Mouse (Mus musculus): ENCODE results near the gene Hoxb3.

Gene Hoxb3

GRCm38 (mm10) chr11:96338957-96339855 is 16.1 kb downstream of the Hoxb3 start:
- no peak for DNase-seq (ENCODE audit: low spot score in 2 of 2)

- DNase-seq (ENCODE audit: low spot score in 2 of 2) = no peak
Measured at GRCm38 (mm10) chr11:96340698-96341365, 17.7 kb downstream of the Hoxb3 start.

GRCm38 (mm10) chr11:96341701-96342575 is 18.8 kb downstream of the Hoxb3 start:
- no peak for DNase-seq (ENCODE audit: low spot score in 2 of 2)

- no peak for DNase-seq (ENCODE audit: low spot score in 2 of 2)
Measured at GRCm38 (mm10) chr11:96342576-96342930, 19.4 kb downstream of the Hoxb3 start.

GRCm38 (mm10) chr11:96343206-96343745 is 20.1 kb downstream of the Hoxb3 start:
- DNase-seq (ENCODE audit: low spot score in 2 of 2) = no peak

GRCm38 (mm10) chr11:96344061-96344877 is 21.1 kb downstream of the Hoxb3 start:
- DNase-seq (ENCODE audit: low spot score in 2 of 2) = no peak

GRCm38 (mm10) chr11:96344878-96345159 is 21.7 kb downstream of the Hoxb3 start:
- DNase-seq (ENCODE audit: low spot score in 2 of 2) = no peak

- DNase-seq (ENCODE audit: low spot score in 2 of 2) = no peak
Measured at GRCm38 (mm10) chr11:96345220-96345892, 22.2 kb downstream of the Hoxb3 start.

GRCm38 (mm10) chr11:96345893-96346806 is 23.0 kb downstream of the Hoxb3 start:
- DNase-seq (ENCODE audit: low spot score in 2 of 2) = no peak

- DNase-seq (ENCODE audit: low spot score in 2 of 2) = no peak
Measured at GRCm38 (mm10) chr11:96346916-96347520, 23.9 kb downstream of the Hoxb3 start.

- no peak for DNase-seq (ENCODE audit: low spot score in 2 of 2)
Measured at GRCm38 (mm10) chr11:96347717-96348116, 24.6 kb downstream of the Hoxb3 start.

- no peak for DNase-seq (ENCODE audit: low spot score in 2 of 2)
Measured at GRCm38 (mm10) chr11:96348141-96348928, 25.2 kb downstream of the Hoxb3 start.

GRCm38 (mm10) chr11:96348988-96349387 is 25.9 kb downstream of the Hoxb3 start:
- DNase-seq (ENCODE audit: low spot score in 2 of 2) = no peak

- no peak for DNase-seq (ENCODE audit: low spot score in 2 of 2)
Measured at GRCm38 (mm10) chr11:96349491-96350340, 26.6 kb downstream of the Hoxb3 start.

GRCm38 (mm10) chr11:96350341-96350624 is 27.2 kb downstream of the Hoxb3 start, which contains the start of gene Hoxb2:
Gene Hoxb2, plus strand, starts transcription at chr11:96350525.
- no peak for DNase-seq (ENCODE audit: low spot score in 2 of 2)

- DNase-seq (ENCODE audit: low spot score in 2 of 2) = no peak
Measured at GRCm38 (mm10) chr11:96350791-96351190, 27.7 kb downstream of the Hoxb3 start.

GRCm38 (mm10) chr11:96351312-96351711 is 28.2 kb downstream of the Hoxb3 start:
- DNase-seq (ENCODE audit: low spot score in 2 of 2) = no peak

Measured in spleen, postnatal 4 days (tissue).